Mouse (Mus musculus): ENCODE measurements around the gene Eif5b. TPM values are rescaled to one million over a fixed set of nuclear protein-coding genes. Genes with fewer than 3 reads are reported as not detected.
A peak's percentile ranks its signal among the peaks of the same experiment; 100 is the strongest.
"Not testable (repeated sequence)": the region's sequence is repeated elsewhere in the genome, so short reads cannot be mapped to it uniquely, and the experiment has no call there.

Eif5b gene
- total RNA-seq (2021): 10 to 100 TPM; 42.2 to 47.5 TPM
- long read RNA-seq, experiment 1, full-length matches to known transcripts: 4 of 21 reads
- long read RNA-seq, experiment 1, partial matches to known transcripts: 15 of 21 reads
- long read RNA-seq, experiment 1, other reads (novel, unspliced or antisense): 2 of 21 reads
- long read RNA-seq, experiment 2, partial matches to known transcripts: 88 of 90 reads
- long read RNA-seq, experiment 2, other reads (novel, unspliced or antisense): 2 of 90 reads

GRCm38 (mm10) chr1:37997867-37998266, at the start of gene Eif5b, which contains the start of gene Txndc9:
Eif5b (plus strand) TSS chr1:37998010.
Txndc9 (minus strand) TSS chr1:37997893.
- peak; percentile 88 to 90 for DNase-seq (ENCODE audit: low spot score in 2 of 2)

GRCm38 (mm10) chr1:37948906-37949305, 48.9 kb upstream of the Eif5b start:
- DNase-seq (ENCODE audit: low spot score in 2 of 2): no peak

- no peak for DNase-seq (ENCODE audit: low spot score in 2 of 2)
Observed at GRCm38 (mm10) chr1:37954786-37955185, 43.0 kb upstream of the Eif5b start.

- DNase-seq (ENCODE audit: low spot score in 2 of 2): no peak
Observed at GRCm38 (mm10) chr1:37955251-37955650, 42.6 kb upstream of the Eif5b start.

- peak in 1 of 2 experiments; percentile 9 for DNase-seq (ENCODE audit: low spot score in 2 of 2)
Observed at GRCm38 (mm10) chr1:37956690-37957431, 40.9 kb upstream of the Eif5b start.

GRCm38 (mm10) chr1:37957659-37958058, 40.2 kb upstream of the Eif5b start, which contains the start of gene Lyg1:
Lyg1 (minus strand) TSS chr1:37957759.
- DNase-seq (ENCODE audit: low spot score in 2 of 2): no peak

- no peak for DNase-seq (ENCODE audit: low spot score in 2 of 2)
Observed at GRCm38 (mm10) chr1:37958516-37958915, 39.3 kb upstream of the Eif5b start.

GRCm38 (mm10) chr1:37959486-37959885, 38.3 kb upstream of the Eif5b start:
- DNase-seq (ENCODE audit: low spot score in 2 of 2): no peak

GRCm38 (mm10) chr1:37965571-37965970, 32.2 kb upstream of the Eif5b start:
- no peak for DNase-seq (ENCODE audit: low spot score in 2 of 2)

- DNase-seq (ENCODE audit: low spot score in 2 of 2): no peak
Observed at GRCm38 (mm10) chr1:37968746-37969145, 29.1 kb upstream of the Eif5b start.

GRCm38 (mm10) chr1:37971520-37971919, 26.3 kb upstream of the Eif5b start:
- no peak for DNase-seq (ENCODE audit: low spot score in 2 of 2)

GRCm38 (mm10) chr1:37976666-37977065, 21.1 kb upstream of the Eif5b start:
- DNase-seq (ENCODE audit: low spot score in 2 of 2): not testable (repeated sequence)

GRCm38 (mm10) chr1:37977303-37977702, 20.5 kb upstream of the Eif5b start:
- no peak for DNase-seq (ENCODE audit: low spot score in 2 of 2)

GRCm38 (mm10) chr1:37984326-37984725, 13.5 kb upstream of the Eif5b start:
- DNase-seq (ENCODE audit: low spot score in 2 of 2): no peak

GRCm38 (mm10) chr1:37985764-37986323, 12.0 kb upstream of the Eif5b start:
- peak; percentile 21 to 25 for DNase-seq (ENCODE audit: low spot score in 2 of 2)

- DNase-seq (ENCODE audit: low spot score in 2 of 2): no peak
Observed at GRCm38 (mm10) chr1:37987856-37988255, 10.0 kb upstream of the Eif5b start.

- DNase-seq (ENCODE audit: low spot score in 2 of 2): no peak
Observed at GRCm38 (mm10) chr1:37996226-37996625, 1.6 kb upstream of the Eif5b start.

- DNase-seq (ENCODE audit: low spot score in 2 of 2): peak; percentile 75 to 92
Observed at GRCm38 (mm10) chr1:37996877-37997484, 829 bp upstream of the Eif5b start.

GRCm38 (mm10) chr1:37998371-37999199, 775 bp downstream of the Eif5b start:
- peak in 1 of 2 experiments; percentile 22 for DNase-seq (ENCODE audit: low spot score in 2 of 2)

GRCm38 (mm10) chr1:37999552-37999951, 1.7 kb downstream of the Eif5b start:
- DNase-seq (ENCODE audit: low spot score in 2 of 2): no peak

GRCm38 (mm10) chr1:38000844-38001243, 3.0 kb downstream of the Eif5b start:
- no peak for DNase-seq (ENCODE audit: low spot score in 2 of 2)

All from adrenal gland, postnatal 4 days (tissue).